Mouse (Mus musculus): ENCODE results near the gene V1ra8.
"Not testable (repeated sequence)": the region's sequence is repeated elsewhere in the genome, so short reads cannot be mapped to it uniquely, and the experiment has no call there.

V1ra8 gene

GRCm38 (mm10) chr6:90202493-90202892 is at the start of gene V1ra8:
Gene V1ra8, plus strand, starts transcription at chr6:90202793.
- not testable (repeated sequence) for DNase-seq (ENCODE audit: low spot score in 2 of 2)

GRCm38 (mm10) chr6:90160139-90160538 is 42.5 kb upstream of the V1ra8 start:
- DNase-seq (ENCODE audit: low spot score in 2 of 2) = no peak

- no peak for DNase-seq (ENCODE audit: low spot score in 2 of 2)
Measured at GRCm38 (mm10) chr6:90174508-90174907, 28.1 kb upstream of the V1ra8 start, which contains the start of gene Vmn1r52. Gene Vmn1r52, plus strand, starts transcription at chr6:90174808.

GRCm38 (mm10) chr6:90224338-90224737 is 21.7 kb downstream of the V1ra8 start, which contains the start of gene Vmn1r53:
Gene Vmn1r53, minus strand, starts transcription at chr6:90224438.
- DNase-seq (ENCODE audit: low spot score in 2 of 2) = no peak

GRCm38 (mm10) chr6:90232114-90232513 is 29.5 kb downstream of the V1ra8 start:
- DNase-seq (ENCODE audit: low spot score in 2 of 2) = not testable (repeated sequence)

GRCm38 (mm10) chr6:90232681-90233080 is 30.1 kb downstream of the V1ra8 start:
- no peak for DNase-seq (ENCODE audit: low spot score in 2 of 2)

GRCm38 (mm10) chr6:90244019-90244418 is 41.4 kb downstream of the V1ra8 start:
- no peak for DNase-seq (ENCODE audit: low spot score in 2 of 2)

- no peak for DNase-seq (ENCODE audit: low spot score in 2 of 2)
Measured at GRCm38 (mm10) chr6:90246000-90246399, 43.4 kb downstream of the V1ra8 start, which contains the start of gene Vmn1r54. Gene Vmn1r54, plus strand, starts transcription at chr6:90246300.
